Mouse (Mus musculus) left cerebral cortex, postnatal 10 days (tissue): ENCODE results near the gene Rnd3. TPM values are rescaled to one million over a fixed set of nuclear protein-coding genes. Genes with fewer than 3 reads are reported as not detected.
A peak's percentile ranks its signal among the peaks of the same experiment; 100 is the strongest.

Source experiments
- DNase-seq, 2 experiments: peaks; one replicate each; pipeline ENCODE4 v3.0.0; 2021 to 2022; ENCODE audit warnings: low spot score in 2 of 2, mixed read lengths in 1 of 2; ENCODE audit errors: extremely low spot score in 1 of 2
- intact Hi-C: fragments of 180-260 bp; cut with DNase I; formaldehyde crosslinking; loops from one replicate; pipeline ENCODE4 v1.15.1; 2025
- total RNA-seq, 2 experiments: library from RNA; stranded (reverse); gene quantifications; 2 replicates each; pipeline ENCODE4 v1.2.3; 2021

Rnd3 gene
- 10 to 100 TPM; 27.2 to 32.5 TPM for total RNA-seq

DNA sequence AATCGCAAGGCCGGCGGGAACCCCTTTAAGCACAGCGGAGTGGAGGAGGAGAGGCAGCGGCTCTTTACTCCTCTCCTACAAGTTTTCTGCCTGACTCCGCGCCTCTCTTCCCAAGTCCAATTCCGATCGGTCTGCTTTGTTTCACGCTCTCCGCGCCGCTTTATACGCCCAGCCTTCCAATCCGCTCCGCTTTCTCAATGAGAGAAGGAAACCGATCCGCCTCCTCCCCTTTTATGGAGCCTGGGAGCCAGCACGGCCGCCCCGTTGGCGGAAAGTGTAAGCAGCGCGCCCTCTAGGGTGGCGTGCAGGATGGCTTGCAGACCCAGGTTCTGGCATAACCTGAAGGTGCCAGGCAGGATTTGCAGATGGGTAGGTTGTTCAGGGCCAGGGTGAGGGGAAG lies at the start of gene Rnd3:
Rnd3 (minus strand) TSS at position 137 of the 400 bp plus-strand sequence.
- intact Hi-C loops = loop anchor here (5.0 to 10.0 kb wide), 5 partner anchors 174 to 842 kb away; no protein-coding TSS in a partner anchor
- peak; percentile 92 to 96 for DNase-seq

DNA sequence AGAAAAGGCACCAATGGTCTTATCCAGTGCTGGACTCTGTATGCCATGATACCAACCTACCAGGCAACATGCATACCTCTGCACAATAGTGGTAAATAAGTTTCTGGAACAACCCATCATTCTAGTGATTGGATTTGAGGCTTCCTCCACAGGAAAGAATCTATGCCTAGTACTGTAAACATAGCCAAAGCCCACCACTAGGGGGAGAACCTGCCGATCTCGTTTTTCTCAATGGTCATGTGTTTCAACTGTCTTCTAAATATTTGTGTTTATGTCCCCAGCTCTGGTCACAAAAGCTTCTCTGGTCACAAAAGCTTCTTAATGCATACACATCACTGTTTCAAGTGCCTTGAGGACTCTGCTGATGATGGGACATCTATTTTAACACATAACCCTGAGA lies 43.4 kb upstream of the Rnd3 start:
- intact Hi-C loops = no loop called here
- DNase-seq = no peak

DNA sequence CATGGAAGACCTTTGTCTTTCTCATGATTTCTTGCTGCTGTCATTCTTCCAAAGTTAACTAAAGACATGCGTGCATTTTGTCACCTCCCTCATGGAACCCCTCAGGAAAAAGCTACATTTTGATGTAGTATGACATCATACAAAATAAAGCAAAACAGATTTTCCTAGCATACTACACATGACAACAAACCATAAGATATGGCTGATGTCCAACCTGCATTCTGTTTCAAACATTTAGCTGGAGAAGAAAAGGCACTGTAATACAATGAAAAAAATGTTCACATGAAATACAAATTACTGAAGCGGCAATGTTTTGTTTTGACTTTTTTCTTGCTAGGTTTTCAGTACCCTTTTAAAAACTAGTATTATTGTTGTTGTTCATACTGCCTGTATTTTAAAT lies 36.9 kb upstream of the Rnd3 start:
- no peak for DNase-seq
- intact Hi-C loops = no loop called here

DNA sequence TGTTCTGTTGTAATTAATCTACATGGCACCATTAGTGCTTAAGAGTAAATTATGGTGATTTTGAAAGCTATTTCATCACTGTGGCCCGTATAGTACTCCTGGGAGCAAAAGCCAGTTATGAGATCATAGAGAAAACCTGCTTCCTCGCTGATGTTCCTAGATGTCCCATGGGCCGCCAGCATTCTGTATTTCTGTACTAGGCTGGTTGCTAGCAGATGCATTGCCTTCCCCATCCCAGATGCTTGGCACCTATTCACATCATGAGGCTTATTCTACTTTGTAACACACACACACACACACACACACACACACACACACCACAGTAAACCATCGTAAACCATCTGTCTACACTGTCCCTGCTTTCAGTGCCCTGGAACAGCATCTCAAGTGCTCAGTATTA lies 34.1 kb upstream of the Rnd3 start:
- intact Hi-C loops = no loop called here

DNA sequence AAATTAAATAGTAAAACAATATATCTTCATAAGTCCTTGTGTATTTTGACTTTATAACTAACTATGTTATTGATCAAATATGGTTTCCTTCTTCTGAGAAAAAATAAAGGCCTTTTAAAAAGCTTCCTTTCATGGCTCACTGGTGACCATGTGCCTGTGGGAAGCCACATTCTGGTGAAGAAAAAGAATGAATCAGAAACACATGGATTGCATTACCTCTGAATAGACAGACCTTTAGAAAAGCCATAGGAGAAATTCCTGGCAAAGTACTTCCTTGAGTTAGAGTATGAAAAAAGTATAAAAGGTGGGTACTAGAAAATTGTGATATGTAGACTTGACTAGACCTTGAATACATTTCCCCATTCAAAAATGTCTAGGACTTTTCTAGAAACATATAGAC lies 32.5 kb upstream of the Rnd3 start:
- DNase-seq = no peak
- intact Hi-C loops = no loop called here

More for the DNA sequence above, 34.1 kb upstream of the Rnd3 start:
- DNase-seq = no peak

DNA sequence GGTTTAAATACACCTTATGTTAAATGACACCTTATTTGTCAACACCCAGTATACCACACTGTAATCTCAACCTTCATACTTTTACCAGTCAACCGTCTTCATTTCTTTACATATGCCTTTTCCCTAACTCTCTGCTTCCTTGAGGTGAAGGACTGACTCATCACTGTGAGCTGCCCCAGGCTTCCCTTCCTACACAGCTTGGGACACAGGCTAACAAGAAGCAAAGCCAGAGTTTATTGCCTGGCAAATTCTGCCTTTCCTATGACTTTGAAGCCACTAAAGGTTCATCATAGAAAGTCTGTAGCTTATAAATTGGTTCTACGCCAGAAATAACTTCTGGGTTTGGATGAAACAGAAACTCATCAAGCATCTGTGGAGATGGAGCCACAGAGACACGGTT lies 30.2 kb upstream of the Rnd3 start:
- no peak for DNase-seq
- intact Hi-C loops = no loop called here

DNA sequence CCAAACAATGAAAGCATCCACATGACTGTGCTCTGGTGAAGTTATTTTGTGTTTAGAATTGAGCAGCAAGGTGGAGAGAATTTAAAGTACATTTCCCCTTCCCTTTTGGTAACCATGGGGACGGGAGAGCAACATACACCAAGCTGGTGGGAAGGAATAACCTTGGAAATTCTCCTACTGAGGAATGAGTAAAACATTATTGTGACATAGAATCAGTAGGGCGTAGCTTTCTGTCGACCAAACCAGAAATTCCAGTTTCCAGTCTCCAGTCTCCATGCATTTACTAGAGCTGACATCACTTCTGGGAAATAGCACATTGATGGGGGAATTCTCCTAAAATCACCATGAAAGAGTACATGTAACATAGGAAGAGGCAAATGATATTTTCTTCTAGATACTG lies 28.7 kb upstream of the Rnd3 start:
- DNase-seq = no peak
- intact Hi-C loops = no loop called here

DNA sequence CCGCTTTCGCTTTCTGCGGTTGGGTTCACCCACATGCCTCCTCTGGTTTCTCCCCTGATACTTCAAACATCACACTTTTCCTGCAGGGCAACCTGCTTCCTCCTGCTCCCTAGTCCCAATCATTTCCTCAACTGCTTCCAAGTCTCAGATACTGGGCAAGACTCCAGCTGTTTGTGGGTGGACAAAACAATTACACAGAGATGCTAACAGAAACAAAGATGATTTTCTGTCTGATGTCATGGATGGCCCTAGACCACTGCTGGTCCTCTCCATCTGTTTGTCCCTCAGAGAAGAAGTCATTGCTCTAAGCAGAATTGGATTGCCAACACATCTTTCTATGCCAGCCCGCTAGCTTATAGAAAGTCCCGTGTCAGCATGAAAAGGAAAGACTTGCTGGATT lies 26.4 kb upstream of the Rnd3 start:
- intact Hi-C loops = no loop called here
- no peak for DNase-seq

DNA sequence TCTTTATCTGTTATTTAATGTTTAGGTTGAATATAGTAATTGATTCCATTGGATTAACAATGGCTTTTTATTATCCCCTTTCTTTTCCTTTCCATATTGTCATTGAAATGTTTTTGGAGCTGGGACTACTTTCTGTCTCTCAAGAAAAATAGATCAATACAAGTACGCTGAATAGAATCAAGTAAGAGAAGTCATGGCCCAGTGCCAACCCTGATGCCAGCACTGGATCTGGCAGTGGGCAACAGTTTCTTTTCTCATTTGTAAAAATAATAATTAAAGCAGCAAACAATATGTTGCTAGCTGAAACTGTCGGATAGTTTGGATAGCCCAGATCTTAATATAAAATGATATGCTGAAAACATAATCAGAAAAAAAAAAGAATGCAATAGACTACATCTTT lies 12.2 kb upstream of the Rnd3 start:
- intact Hi-C loops = no loop called here
- no peak for DNase-seq

DNA sequence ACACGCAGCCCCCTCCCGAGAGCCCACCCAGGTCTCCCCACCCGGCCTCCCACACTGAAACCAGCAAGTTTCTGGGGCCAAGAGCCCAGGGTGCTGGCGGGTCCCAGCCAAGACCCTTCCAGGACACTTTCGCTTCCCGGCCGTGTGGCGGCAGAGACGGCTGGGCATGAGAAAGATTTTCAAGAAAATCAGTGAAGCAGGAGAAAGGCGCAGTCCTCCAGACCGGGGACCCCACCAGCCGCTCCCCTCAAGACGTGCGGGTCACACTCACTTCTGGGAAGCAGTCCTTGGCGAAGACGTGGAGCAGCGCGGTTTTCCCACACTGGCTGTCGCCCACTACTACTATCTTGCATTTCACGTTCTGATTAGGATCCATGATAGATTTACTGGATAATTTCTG lies 457 bp downstream of the Rnd3 start:
- intact Hi-C loops = loop anchor here (5.0 to 10.0 kb wide), 5 partner anchors 174 to 841 kb away; no protein-coding TSS in a partner anchor
- DNase-seq = peak; percentile 38 to 43

DNA sequence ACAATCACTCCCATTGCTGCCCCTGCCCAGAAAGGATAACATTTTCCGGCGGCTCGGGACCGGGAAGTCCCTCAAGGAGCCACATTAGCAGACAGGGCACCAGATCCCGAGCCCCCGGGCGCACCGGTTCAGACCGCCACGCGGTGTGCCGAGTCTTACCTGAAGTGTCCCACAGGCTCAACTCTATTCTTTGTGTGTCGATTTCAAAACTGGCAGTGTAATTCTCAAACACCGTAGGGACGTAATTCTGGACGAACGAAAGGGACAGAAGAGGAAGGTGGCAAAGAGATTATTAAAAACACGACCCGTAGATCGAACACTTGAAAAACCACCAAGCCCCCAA lies 875 bp downstream of the Rnd3 start:
- intact Hi-C loops = loop anchor here (5.0 to 10.0 kb wide), 5 partner anchors 173 to 841 kb away; no protein-coding TSS in a partner anchor
- no peak for DNase-seq

DNA sequence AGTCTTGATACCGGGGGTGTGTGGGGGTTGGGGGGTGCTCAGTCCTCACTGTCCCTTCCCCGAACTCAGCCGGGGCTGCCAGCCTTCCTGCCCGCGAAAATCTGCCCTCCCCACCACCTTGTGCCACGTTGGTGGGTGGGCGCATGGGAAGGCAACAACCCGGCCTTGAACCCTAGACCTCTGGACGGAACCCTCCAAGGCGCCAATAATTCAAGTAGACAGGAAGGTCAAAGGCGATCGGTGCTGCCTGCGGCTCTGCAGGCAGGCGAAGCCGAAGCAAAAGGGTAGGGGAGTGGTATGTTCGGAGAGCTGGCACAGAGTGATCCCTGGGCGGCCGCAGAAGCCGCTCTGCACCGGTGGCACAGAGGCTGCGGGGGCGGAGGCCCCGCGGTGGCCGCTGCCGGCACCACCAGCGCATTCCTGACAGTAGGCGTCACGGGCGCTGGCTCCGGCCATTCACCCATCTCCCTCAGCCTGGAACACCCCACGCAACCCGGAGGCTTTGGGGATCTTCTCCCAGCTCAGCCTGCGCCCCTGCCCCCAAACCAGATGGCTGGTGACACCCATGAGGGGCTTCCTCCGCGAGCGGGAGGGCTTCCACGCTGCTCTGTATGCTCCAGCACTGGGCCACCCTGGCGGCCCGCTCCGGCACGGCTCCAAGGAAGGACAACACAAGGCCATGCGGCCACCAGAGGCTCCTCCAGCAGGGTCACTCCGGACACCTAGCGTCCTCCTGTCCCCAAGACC lies 1.4 kb downstream of the Rnd3 start:
- intact Hi-C loops = loop anchor here (5.0 to 10.0 kb wide), 5 partner anchors 173 to 840 kb away; no protein-coding TSS in a partner anchor
- DNase-seq = peak; percentile 50 to 86

DNA sequence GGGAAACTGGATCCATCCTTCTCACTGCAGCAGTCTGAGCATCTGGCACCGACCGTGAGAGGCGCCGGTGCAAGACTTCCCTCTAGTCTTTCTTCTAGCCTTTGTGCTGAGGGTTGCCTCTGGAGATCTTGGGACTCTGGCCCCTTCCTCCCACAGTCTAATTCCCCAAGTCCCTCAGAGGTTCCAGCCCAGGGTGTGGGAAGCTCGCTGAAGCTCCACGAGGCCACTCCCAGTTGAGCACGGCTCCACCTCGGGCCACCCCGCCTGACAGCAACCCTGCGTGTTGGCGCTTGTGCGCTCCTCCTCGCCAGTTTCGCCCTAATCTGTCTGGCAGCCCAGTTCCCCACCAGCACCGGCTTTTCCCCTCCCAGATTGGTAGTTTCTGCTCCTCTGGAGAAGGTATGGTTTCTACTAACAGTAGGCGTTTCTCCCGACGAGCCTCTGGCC lies 2.0 kb downstream of the Rnd3 start:
- DNase-seq = peak; percentile 69 to 87
- intact Hi-C loops = loop anchor here (5.0 to 10.0 kb wide), 5 partner anchors 172 to 840 kb away; no protein-coding TSS in a partner anchor

DNA sequence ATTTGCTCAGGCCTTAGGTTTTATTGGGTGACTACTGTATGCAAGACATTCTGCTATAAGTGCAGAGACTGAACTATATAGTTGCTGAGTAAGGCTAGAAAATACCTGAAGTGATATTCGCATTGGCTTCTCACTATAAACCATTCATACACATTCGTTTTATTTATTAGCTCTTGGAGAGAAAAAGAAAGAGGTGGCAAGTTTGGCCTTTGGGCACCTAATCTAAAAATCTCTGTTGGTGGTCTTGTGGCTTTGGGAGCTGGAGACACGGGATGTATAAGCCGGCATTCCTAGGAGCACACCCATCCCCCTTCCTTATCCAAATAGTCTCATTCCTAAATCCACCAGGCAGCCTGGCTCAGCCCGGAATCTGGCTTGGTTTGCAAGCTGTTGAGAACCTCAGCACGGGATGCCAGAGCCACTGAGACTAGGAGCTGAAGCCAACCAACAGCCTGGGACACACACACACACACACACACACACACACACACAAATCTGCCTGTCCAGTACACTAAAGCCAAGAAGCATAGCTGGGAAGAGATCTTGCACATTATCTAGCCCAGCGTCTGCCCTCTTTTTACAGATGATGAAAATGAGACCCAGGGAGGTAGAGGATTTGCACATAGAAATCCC lies 3.0 kb downstream of the Rnd3 start:
- intact Hi-C loops = loop anchor here (5.0 to 10.0 kb wide), 5 partner anchors 171 to 839 kb away; no protein-coding TSS in a partner anchor
- DNase-seq = peak; percentile 56 to 67

DNA sequence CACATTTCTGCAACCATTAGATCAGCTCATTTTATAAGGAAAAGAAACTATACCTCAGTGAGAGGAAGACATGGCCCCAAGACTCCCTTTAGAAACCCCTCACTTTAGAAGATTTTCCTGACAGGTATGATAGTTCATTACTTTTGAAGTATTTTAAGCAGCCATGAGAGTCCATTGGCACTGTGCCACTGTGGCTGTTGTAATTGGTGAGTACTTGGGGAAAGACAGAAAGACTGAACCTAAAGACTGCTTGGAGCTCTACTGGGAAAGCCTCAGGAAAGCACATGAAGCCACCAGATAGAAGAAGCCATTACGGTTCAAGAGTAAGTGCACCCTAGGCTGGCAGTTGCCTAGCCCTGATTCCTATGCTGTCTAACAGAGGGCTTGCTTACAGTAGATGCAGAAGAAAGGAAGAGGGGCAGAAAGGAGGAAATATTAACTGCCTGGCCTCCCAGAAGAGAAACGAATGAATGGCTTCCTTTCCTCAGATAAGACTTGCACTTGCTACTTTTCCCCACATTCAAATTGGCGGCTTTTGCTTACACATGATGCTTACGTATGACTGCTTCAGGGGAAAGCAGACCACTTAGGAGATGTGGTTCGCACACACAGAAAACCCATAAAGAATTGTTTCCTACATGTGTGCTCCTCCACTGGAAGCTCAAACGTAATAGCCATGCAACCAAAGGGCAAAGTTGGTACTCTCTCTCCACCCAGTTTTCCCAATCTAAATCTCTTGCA lies 4.4 kb downstream of the Rnd3 start:
- intact Hi-C loops = loop anchor here (5.0 to 10.0 kb wide), 5 partner anchors 170 to 837 kb away; no protein-coding TSS in a partner anchor
- DNase-seq = peak in 1 of 2 experiments; percentile 27

DNA sequence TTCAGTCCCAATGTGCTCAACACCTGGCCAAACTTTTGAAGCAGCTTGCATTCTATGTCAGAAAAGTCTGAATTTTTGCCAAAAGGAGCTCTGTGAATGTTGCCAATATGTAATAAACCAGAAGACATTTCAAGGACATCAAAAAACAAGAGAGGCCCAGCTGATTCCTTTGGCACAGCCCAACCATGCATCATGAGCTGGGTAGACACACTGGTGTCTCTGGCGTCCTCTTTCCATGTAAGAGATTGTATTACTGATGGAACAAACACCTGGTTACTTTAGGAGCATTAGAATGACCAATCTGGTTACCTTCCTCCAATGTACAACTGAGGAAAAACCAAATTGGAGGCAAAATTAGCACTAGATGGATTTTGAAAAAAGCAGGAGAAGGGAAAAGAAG lies 6.5 kb downstream of the Rnd3 start:
- no peak for DNase-seq
- intact Hi-C loops = loop anchor here (10.0 kb wide), 1 partner anchor 168 kb away; no protein-coding TSS in a partner anchor

DNA sequence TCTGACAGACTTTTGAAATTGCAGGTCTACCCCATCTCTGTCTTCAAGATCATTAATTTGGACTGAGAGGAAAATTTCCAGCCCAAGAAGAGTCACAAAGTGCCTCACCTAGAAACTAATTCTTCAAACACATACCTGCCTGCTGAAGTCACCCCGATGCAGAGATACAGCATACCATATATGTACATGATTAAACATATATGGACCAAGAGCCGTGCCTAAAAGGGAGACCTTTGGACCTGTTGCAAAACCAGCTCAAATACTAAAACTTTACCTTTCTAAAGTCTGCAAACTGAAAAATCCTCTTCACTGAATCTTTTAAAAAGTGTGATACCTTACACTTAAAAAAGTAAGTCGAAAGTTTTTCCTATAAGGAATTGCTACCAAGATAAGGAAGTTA lies 7.6 kb downstream of the Rnd3 start:
- intact Hi-C loops = loop anchor here (10.0 kb wide), 1 partner anchor 167 kb away; no protein-coding TSS in a partner anchor
- no peak for DNase-seq

DNA sequence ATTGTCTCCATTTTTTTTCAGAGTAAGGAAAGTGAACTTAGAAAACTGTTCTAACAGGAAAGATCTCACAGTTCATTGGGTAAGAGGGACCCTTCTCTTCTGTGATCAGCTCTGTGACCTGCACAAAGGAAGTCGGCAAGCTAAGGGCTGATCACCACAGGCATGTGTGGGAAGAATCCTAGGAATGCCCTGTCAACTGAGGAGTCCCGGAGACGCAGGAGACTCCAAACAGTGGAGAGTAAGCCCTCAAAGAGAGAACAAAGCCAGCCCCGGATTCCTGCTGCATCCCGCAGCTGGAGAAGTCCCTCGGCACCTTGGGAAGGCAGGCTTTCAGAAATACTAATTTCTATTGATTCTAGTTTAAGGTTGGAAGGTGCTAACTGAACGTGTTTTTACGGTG lies 8.4 kb downstream of the Rnd3 start:
- intact Hi-C loops = loop anchor here (10.0 kb wide), 1 partner anchor 166 kb away; no protein-coding TSS in a partner anchor
- DNase-seq = peak in 1 of 2 experiments; percentile 54

DNA sequence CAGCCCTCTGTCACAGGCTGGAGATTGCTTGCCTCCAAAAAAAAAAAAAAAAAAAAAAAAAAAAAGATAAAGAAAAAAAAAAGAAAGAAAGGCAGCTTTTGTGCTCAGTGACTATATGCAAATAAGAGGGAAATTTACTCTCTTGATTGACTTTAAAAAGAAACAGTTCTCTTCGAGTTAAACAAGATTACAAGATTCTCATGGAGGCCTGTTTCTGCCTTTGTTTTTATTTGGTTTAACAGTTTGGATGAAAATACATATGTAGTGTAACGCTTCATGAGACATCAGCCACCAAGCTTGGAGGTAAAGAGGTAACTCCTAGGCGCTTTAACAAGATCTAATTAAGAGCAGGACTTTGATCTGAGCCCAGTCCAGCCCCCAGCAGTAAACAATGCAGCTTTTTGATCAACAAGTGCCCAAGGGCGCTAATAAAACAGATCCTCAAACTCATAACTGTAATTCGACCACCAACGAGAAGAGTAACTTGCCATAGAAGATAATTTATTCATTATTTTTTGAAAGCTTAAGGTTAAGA lies 8.9 kb downstream of the Rnd3 start:
- intact Hi-C loops = loop anchor here (10.0 kb wide), 1 partner anchor 165 kb away; no protein-coding TSS in a partner anchor
- DNase-seq = no peak
